Mouse (Mus musculus): ENCODE data around the gene Tex2. TPM values are rescaled to one million over a fixed set of nuclear protein-coding genes. Genes with fewer than 3 reads are reported as not detected.
A peak's percentile ranks its signal among the peaks of the same experiment; 100 is the strongest.
"Not testable (repeated sequence)": the region's sequence is repeated elsewhere in the genome, so short reads cannot be mapped to it uniquely, and the experiment has no call there.

Gene Tex2
- total RNA-seq, 2 experiments from 2014 or later, result 70.3 to 76.1 TPM

DNA sequence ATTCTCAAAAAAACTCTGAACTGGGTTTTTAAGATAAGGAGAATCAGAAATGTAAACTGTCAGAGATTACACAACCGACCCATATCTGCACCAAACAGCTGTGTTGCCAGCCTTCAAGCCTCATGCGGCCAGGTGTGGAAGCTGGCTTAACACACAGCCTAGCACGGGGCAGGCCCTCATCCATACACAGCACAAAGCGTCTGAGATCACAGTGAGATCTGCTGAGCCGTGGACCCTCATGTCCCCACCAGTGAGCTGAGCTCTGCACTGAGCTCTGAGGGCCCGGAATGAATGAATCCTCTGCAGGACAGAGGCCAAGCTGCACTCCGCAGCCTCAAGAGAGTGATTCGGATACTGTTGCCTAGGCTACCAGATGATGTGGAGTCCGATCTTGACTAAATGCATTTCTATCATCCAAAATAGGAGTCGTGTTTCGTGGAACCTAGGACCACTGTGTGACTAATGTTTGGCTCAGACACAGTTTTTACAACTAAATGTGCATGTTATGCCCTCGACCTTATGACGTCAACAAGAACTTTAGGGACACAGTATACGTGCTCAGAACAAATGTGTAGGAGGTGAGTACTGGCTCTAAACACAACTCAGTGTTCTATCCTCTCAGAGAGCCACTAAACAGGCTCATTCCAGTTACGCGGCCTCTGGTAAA, 98.0 kb downstream of the Tex2 start:
- DNase-seq, result no peak
- intact Hi-C loops (cut with DNase I), result no loop called here

DNA sequence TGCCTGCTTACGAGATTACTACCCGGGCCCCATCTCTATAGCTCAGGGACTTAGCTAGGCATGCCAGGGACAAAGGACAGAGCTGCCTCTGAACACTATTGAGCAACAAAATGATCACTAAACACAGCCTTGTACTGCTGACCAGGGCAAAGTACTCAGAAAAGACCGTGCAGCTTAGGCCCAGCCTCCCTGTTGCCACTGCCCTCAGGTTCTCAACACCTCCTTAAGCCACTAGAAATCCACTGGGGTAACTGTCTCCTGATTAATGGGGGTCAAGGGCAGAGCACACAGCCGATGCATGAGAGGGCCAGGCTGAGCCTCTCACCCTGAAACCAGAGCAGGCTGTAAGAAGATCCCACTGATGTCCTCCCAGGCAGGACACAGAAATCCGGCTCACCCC, 98.8 kb downstream of the Tex2 start:
- no peak for DNase-seq
- intact Hi-C loops (cut with DNase I), result loop anchor here (5.0 kb wide), 2 partner anchors 98 to 113 kb away; partner anchors contain the start of gene Tex2

GRCm38 (mm10) chr11:106513166-106513565, 100.1 kb downstream of the Tex2 start:
- DNase-seq, result peak; percentile 64
- intact Hi-C loops (cut with DNase I), result loop anchor here (5.0 kb wide), 2 partner anchors 99 to 114 kb away; partner anchors contain the start of gene Tex2

GRCm38 (mm10) chr11:106512006-106512390, 101.2 kb downstream of the Tex2 start:
- intact Hi-C loops (cut with DNase I), result loop anchor here (5.0 kb wide), 2 partner anchors 100 to 115 kb away; partner anchors contain the start of gene Tex2
- DNase-seq, result no peak

- DNase-seq, result no peak
- intact Hi-C loops (cut with DNase I), result loop anchor here (5.0 kb wide), 2 partner anchors 101 to 116 kb away; partner anchors contain the start of gene Tex2
These were observed 101.8 kb downstream of the Tex2 start for GRCm38 (mm10) chr11:106511236-106512005.

GRCm38 (mm10) chr11:106507638-106508037, 105.6 kb downstream of the Tex2 start:
- intact Hi-C loops (cut with DNase I), result loop anchor here (10.0 kb wide), 1 partner anchor 237 kb away; no protein-coding TSS in a partner anchor

DNA sequence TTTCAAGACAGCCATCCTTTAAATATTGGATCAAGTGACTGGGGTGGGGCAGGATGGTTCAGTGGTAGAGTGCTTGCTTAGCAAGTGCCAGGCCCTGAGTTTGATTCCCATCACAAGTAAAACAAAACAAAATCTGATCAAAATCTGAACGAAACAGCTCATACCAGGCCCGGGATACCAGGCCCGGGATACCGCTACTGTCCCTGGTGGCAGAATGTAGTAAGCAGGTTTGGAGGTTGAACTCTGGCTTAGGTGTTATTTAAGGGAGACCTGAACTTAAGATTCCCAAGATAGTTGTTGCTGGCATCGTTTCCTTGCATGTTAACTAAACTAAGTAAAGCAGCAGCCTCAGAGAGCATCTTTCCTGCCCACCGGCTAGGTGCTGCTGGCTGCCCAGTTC, 107.0 kb downstream of the Tex2 start:
- DNase-seq, result no peak
- intact Hi-C loops (cut with DNase I), result loop anchor here (10.0 kb wide), 1 partner anchor 239 kb away; no protein-coding TSS in a partner anchor

More at GRCm38 (mm10) chr11:106507638-106508037, 105.6 kb downstream of the Tex2 start:
- no peak for DNase-seq

DNA sequence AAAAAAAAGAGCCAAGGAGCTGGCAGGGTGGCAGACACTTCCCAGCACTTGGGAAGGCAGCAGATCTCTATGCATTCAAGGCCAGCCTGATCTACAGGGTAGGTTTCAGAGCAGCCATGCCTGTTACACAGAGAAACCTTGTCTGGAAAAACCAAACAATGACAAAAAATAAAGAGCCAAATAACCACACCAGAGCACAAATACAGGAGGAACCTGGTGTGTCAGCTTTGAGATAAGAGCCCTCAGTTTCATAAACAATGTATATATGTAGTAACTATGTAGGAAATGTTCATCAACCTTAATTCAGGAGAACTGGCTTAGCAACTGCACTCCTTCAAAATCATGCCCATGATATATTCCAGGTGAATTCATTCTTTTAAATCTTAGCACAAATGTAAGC, 109.1 kb downstream of the Tex2 start:
- no peak for DNase-seq
- intact Hi-C loops (cut with DNase I), result loop anchor here (10.0 kb wide), 1 partner anchor 241 kb away; no protein-coding TSS in a partner anchor

GRCm38 (mm10) chr11:106503425-106503717, 109.9 kb downstream of the Tex2 start:
- DNase-seq, result no peak
- intact Hi-C loops (cut with DNase I), result loop anchor here (10.0 kb wide), 1 partner anchor 241 kb away; no protein-coding TSS in a partner anchor

DNA sequence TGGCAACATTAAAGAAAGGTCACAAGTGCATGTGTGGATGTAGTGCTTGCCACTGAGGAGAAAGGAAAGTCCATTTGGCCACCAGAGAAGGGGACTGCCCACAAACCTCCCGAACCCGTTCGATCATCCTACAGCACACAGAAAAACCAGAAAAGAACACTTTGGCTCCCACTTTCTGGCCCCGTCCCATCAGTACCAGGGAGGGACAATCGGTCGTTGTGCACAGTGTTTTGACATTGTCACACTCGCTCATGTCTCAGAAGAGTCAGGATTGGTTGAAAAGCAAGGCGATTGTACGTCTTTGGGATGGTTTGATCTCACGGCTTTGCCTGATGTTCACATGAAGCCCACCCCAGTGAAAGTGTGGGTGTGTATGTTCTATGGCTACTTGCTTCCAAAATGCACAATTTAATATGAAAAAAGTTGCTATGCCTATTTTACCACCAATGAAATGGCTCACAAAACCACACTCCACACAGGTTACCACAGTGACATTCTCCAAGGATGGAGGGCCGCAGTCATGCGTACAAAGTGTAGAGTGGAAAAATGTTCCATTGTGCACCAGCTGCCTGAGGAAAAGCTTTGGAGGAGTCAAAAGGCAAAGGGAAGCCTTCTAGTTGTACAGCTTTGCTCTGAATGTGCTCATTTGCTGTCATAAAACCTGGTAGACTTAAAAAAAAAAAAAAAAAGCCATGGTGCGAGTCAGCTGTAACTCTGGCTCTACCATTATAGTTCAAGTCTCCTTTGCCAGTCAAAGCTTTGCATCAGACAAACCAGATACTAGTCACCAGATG, 110.4 kb downstream of the Tex2 start:
- intact Hi-C loops (cut with DNase I), result loop anchor here (10.0 kb wide), 1 partner anchor 242 kb away; no protein-coding TSS in a partner anchor
- DNase-seq, result no peak

- no peak for DNase-seq
These were observed 111.1 kb downstream of the Tex2 start for GRCm38 (mm10) chr11:106502159-106502505.

GRCm38 (mm10) chr11:106501308-106502158, 111.7 kb downstream of the Tex2 start:
- intact Hi-C loops (cut with DNase I), result loop anchor here (10.0 kb wide), 1 partner anchor 243 kb away; no protein-coding TSS in a partner anchor

More at GRCm38 (mm10) chr11:106502159-106502505, 111.1 kb downstream of the Tex2 start:
- intact Hi-C loops (cut with DNase I), result loop anchor here (10.0 kb wide), 1 partner anchor 243 kb away; no protein-coding TSS in a partner anchor

DNA sequence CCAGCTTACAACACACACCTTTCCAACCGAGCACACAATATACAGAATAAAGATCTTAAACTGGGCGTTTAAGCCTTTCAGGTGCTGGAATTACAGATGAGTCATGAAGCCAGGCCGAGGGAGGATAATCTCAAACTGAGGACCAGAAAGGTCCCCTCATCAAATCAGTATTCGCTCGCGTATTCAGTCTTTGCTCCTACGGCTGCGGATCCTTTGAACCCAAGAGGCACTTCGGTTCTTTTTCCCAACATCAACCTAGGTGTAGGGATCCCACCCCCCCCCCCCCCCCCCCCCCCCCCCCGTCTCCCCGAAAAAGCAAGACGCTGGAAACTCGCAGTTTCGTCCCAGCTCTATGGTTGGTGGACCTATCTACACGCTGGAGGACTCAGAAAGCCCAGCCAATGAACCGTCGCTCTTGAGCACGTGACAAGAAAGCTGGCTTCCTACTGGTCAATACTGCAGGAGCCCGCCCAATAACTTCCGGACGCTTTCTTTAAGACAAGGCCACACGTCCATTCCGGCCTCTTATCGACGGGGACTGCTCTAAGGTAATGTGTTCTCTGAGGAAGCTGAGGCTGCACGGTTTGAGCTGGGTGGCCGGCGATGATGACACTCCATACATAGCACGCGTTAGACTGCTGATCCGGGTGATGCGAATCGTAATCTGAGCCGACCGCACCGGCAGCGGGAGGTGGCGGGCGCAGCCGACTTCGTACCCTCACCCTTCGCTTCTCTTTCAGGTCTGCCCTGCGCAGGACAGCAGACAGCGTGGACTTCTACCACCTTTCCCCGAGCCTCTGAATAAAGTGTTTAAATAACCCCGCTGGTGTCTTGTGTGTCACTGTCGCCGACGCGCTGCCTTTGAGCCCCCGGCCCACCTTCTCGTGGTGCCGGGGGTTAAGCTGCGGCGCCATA, 112.6 kb downstream of the Tex2 start:
- intact Hi-C loops (cut with DNase I), result loop anchor here (10.0 kb wide), 1 partner anchor 244 kb away; no protein-coding TSS in a partner anchor

More at GRCm38 (mm10) chr11:106501308-106502158, 111.7 kb downstream of the Tex2 start:
- peak; percentile 79 for DNase-seq

DNA sequence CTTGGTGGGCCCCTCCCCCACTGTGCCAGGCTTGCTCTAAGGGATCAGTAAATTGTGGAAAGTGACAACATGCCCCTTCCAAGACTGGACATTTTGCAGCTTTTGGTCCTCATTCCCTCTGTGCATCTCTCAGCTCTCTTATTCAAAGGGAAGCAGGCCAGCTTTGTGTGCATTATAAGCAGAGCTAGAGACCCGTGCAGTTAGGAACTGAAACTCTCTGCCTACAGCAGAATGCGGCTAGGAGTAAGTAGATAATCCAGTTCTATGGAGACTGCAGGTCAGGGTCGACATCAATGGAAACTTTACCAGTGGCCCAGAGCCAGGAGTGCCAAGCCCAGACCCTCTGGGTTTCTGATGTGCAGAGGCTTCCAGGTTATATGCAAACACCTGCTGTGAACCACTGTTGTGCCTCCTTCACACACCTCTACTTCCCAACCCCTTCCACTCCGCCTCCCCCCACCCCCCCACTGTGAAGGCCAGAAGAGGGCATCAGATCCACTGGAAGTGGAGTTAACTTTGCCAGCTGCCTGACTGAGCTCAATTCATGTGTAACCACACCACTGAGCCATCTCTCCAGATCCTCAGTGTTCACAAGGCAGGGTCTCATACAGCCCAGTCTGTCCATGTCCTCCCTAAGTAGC, 114.4 kb downstream of the Tex2 start:
- intact Hi-C loops (cut with DNase I), result no loop called here
- no peak for DNase-seq

More for the DNA sequence above, 112.6 kb downstream of the Tex2 start:
- DNase-seq, result peak; percentile 92

DNA sequence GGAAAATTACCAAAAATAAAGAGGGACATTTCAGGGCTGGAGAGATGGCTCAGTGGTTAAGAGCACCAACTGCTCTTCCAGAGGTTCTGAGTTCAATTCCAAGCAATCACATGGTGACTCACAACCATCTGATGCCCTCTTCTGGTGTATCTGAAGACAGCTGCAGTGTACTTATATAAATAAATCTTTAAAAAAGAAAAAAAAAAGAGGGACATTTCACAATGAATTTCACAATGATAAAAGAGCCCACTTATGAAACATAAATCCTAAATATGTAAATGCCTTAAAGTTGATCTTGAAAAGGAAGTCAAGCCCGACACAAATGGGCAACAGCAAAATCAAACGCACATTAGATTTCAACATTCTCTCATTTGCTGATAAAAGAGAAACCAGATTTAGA, 115.3 kb downstream of the Tex2 start:
- intact Hi-C loops (cut with DNase I), result no loop called here
- DNase-seq, result no peak

- DNase-seq; intact Hi-C loops (cut with DNase I): not testable (repeated sequence)
These were observed 116.2 kb downstream of the Tex2 start for GRCm38 (mm10) chr11:106497009-106497408.

DNA sequence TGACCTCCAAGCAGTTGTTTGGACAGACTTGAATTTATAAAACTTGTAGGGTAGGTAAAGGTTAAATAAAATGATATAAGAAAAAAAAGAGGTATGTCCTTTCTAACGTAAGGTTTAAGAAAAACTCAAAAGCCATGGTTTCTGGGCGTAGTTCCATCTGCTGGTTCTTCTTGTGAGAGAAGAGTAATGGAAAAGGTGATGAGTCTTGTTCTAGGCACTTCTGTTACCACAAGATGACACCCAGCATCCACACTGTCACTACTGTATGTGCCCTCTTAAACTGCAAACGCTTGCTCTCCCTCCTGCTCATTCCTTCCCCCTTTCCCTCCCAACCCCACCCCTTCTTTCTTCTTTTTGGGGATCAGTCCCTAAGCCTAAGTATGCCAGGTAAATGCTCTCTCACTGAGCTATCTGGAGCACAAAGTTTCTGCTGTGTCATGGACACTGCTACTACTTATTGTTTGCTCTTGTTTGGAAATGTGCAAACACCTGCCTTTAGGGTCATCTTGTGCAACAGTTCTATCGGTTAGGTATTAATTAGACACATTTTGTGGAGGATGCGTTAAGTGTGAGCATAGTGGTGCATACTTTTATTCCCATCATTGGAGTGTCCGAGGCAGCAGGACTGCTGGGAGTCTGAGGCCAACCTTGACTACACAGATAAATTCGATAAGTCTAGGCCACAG, 120.1 kb downstream of the Tex2 start:
- intact Hi-C loops (cut with DNase I), result no loop called here
- no peak for DNase-seq
